Mouse (Mus musculus): ENCODE data around the gene Retreg1. TPM values are rescaled to one million over a fixed set of nuclear protein-coding genes. Genes with fewer than 3 reads are reported as not detected.

Gene Retreg1
- total RNA-seq, 2 experiments from 2014 or later: 294 to 314 TPM

DNA sequence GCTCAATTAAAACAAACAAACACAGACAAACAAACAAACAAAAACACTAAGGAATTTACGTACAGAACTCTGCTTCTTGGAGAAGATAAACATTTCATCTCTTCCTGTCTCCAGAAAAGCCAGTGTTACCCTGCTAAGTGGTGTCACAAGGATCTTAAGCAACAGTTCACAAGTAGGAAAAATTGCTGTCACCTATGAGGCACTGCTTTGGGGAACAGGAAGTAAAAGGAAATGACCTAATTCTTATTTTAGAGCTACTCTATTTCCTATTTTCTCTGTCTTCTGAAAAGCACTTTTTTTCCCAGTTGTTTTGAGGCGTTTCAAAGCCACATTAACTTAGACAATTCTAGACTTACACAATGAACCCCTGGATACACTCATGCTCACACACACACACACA is 12.6 kb upstream of the Retreg1 start:
- no peak for DNase-seq

DNA sequence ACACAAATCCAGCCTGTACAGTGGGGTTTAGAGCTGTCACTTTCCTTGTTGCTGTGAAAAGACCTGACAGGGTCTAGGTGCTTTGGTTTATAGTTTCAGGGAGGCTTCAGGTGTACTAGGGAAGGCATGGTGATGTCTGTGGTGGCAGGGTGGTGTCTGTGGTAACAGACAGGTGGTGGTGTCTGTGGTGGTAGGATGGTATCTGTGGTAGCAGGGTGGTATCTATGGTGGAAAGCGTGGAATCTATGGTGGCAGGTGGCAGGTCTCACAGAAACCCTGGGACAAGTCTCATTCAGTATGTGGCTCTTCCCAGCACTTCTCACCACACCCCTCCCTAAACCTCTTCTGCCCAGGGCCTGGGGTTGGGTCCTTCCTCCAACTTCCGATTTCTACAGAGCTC is 8.7 kb upstream of the Retreg1 start:
- no peak for DNase-seq

DNA sequence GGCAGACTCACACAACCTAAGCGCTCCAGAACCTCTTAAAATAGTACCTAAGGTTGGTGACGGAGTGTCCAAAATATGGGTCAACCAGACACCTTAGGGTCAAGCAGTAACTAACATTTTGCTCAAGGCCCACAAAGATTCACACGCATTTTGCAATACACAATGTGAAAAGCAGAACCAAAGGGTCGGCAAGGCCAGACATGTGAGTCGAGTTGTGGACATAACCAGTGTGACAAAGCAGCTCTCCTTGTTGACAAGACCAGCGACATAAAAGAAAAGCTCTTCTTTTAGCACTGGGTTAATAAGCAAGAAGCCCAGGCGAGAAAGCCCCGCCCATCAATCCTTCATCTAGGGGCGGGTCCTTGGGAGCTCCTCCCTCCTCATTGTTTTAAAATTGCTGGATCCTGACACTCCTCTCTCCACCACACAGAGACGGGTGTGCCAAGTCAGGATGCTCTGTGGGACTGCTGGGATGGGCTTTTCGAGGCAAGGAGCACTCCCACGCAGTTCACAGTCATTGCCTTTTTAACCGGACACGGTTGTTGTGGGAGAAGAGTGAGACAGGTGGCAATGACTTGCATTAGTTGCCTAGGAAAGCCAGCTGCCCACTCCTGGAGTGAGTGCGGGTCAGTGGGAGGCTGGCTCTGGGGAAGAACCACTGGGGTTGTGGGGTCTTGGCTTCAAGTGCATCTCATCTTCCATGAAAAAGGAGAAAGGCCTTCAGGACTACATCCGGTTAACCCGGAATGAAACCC is 7.9 kb upstream of the Retreg1 start:
- no peak for DNase-seq

DNA sequence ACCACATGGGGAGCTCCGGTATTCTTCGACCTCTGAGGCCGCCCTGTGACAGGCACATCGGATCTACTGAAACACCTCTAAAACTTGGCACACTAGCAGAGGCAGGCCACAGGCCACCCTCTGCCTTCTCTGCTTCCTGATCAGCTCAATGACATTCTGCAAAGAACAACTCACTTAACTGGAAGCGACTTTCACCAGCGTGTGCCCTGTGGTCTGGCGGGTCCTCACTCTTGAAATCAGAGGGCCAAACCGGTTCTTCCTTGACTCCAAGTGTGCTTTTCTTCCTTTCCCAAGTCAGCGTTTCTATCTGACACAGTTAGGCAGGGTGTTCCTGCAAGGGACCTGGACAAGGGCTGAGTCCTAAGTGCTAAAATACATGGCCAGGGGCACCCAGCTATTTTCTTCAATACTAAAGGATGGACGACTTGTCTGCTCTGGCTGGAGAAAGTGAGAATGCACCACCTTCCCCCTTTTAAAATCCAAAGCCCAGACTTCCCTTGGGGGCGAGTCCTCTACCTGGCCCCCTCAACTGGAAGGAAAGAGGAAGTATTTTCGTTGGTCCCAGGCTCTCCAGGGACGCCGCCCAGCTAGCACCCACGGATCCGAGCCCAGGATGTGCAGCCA is 406 bp upstream of the Retreg1 start:
- no peak for DNase-seq

DNA sequence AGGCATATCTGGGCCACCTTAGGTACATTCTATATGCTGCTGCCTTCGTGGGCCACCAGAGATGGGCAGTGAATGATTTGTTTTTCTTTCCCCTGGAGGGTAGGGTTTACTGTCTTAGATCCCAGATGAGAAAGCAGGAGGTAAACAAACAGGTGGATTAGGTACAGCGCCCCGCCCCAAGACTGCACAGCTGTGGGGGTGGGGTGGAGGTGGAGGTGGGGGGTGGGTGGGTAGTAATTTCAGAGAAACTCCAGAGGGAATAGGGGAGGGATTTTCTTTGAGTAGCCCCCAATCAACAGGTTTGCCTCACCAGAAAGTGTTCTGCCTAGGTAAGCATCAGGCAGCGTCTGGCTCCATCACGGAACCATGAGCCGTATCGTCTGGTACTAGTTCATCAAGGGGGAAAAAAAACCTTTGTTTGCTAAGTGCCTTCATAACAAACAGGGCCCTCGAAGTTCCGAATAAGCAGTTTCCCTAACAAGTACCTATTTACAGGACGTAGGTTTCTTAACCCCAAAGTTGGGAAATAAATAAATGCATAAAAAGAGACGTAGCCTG is 1.1 kb downstream of the Retreg1 start:
- DNase-seq: no peak

DNA sequence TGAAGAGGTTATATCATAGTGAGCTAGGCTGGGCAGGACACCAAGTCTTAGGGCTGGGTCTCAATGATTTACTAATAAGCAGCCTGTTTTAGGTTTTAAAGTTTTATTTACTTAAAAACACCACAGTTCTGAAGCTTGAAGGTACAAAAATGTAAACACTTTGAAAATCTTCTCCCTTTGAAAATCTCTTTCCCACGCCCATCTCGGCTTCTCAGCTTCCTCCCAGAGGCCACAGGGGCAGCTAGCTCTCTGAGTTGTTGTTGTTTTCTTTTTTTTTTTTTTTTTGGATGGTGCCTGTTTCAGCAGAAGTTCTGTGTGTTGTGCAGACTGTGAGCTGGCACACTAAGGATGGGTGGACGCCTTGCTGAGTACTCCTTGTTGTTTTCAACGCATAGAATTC is 1.8 kb downstream of the Retreg1 start:
- no peak for DNase-seq

DNA sequence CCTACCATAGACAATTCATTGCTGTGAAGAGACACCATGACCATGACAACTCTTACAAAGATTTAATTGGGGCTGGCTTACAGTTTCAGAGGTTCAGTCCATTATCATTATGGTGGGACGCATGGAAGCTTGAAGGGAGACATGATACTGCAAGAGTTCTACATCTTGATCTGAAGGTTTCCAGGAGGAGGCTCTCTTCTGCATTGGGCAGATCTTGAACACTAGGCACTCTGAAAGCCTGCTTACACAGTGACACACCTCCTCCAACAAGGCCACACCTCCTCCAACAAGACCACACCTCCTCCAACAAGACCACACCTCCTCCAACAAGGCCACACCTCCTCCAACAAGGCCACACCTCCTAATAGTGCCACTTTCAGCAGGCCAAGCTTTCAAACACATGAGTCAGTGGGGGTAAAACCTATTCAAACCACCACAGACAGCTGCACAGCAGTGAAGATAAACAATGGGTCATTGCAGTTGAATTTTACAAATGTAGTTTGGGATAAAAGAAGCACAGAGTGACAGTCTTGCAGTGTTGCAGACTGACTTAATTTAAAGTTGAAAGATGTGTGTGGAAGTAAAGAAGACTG is 4.7 kb downstream of the Retreg1 start:
- no peak for DNase-seq

DNA sequence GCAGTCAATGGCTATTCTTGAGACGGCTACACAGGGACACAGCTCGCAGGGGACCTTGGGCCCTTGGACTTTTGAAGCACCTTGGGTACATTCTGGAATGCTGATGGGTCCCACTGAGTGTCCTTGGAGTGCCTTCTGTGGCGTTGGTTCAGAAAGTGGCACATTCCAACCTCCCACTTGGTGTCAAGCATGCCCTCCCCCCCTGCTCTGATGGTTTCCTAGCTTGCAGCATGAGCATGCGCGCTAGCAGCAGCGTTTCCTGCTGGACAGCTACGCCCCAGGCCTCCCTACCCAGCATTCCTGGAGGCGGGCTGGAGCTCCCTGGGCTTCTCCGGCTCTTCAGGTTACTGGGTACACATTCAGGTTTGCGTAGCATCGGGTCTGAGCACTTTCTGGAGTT is 7.6 kb downstream of the Retreg1 start:
- DNase-seq: no peak

DNA sequence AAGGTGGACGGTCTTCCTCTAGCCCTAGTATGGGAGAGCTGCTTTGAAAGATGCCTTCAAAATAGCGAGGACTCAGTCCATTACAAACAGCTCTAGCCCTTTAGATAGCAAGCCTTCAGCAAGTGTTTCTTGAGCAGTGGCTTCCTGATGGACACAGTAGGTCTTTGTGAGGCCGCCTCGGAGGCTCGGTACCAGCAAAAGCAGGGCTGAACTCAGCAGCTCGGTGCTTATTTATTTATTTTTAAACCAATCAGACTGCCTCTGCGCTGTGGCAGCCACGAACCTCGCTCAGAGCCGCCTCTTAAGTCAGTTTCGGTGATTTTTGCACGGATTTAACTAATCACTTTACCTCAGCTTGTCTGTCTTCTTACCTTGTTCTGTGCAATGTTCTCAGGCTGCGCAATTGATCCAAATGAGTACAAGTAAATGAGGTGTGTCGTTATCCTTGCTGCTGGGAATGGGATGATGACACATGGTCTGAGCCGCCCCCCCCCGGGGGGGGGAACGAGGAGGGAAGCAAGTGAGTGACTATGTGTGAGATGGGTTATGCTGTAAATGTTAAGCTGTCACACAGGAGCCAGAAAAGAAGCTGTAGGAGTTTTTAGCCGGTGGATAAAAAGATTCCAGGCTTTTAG is 11.4 kb downstream of the Retreg1 start:
- DNase-seq: no peak

DNA sequence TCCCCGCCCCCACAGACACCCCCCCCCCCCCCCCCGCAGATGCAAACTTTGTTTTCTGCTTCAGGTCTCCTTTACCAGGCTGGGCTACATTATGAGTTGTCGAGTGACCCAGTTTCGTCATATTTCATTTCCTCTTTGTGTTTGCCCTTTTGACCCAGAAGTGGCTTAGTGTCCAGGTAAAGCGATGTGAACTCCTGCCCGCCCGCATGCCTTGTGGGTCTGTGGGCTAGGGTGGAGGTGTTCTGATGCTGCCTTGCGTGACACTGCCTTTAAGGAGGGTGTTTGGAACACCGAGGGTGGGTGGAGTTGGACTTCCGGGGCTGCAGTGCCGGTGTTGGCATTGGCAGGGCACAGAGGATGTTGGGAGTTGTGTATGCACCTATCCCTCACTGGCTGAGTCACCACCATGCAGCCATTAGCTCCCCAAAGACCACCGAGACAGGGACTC is 15.7 kb downstream of the Retreg1 start:
- no peak for DNase-seq

DNA sequence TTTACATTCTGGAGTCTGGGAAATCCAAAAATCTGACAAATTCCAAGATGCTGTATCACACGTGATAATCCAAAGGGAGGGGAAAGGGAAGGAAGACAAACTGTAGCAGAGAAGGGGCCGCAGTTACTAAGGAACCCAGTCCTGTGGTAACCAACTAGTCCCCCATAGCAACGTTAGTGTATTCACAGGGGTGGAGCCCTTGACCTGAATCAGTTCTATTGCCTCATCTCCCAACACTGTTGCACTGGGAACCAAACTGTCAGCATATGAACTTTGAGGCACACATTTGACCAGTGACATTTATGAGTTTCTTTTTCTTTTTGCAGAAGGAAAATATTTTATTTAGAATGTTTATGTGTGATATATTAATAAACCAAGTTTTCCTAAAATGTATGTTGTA is 16.5 kb downstream of the Retreg1 start:
- no peak for DNase-seq

DNA sequence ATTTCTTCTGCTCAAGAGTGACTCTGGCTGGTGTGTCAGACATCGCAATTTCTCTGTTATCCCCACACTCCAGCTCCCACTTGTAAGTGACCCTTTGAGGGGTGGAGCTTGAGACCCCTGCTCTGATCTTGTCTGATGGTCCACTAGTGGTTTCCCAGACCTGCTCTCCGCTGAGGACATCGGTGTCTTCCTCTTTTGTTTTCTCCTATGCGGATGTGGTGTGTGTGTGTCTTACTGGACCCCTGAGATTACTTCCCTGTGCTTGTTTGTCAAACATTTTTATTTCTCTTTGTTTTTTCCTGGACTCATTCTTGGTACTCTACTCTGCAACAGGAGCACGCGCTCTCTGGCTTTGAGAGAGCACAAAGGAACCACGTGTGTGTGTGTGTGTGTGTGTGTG is 18.9 kb downstream of the Retreg1 start:
- no peak for DNase-seq

DNA sequence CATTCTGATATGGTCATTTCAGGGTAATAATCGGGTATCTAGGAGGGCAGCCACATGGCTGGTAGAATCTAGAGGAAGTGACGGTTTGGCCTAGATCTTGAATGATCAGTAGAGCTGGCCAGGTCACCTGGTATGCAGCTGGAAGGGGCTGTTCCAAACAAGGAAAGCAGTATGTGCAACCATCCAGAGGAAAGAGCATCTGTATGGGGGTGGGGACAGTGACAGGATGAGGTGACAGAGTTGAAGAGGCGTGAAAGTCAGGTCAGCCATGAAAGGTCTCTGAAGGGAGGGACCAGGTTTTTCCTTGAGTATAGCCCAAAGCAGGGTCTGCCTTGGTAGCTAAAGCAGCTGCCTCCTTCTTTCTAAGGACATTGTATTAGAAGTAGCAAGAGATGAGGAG is 22.6 kb downstream of the Retreg1 start:
- no peak for DNase-seq

DNA sequence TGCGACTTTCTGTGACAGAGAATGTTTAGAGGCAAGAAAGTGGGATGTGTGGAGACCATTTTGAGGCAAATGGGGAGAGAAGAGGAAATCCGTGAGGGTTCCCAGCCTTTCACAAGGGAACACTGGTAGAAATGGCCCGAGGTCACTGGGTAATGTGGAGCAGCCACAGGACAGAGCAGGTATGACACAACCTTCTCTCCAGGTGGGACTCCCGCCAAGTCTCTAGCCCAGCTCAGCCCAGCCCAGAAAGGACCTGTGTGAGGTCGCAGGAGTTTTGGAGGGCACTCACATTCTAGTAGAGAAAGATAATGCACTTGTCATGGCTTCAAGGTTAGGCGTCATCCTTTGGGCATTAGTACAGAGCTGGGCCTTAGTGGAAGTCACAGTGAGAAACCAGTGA is 23.1 kb downstream of the Retreg1 start:
- peak in 1 of 2 experiments; percentile 11 for DNase-seq

DNA sequence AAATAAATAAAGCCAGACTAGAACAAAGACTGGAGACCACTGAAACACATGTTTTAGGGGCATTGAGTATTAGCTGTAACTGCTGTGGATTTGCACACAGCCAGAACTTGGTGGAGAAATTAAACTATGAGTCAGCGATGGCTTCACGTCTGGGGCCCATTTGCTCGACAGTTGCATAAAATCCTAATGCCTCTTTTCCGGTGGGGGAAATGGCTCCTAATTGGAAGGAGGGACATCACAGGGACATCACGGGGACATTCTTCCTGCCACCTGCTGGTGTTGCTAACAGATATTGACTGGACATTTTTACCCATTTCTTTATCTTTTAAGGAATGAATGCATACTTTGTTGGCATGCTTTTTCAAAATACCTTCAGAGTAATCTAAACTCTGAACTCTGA is 26.1 kb downstream of the Retreg1 start:
- DNase-seq: no peak

DNA sequence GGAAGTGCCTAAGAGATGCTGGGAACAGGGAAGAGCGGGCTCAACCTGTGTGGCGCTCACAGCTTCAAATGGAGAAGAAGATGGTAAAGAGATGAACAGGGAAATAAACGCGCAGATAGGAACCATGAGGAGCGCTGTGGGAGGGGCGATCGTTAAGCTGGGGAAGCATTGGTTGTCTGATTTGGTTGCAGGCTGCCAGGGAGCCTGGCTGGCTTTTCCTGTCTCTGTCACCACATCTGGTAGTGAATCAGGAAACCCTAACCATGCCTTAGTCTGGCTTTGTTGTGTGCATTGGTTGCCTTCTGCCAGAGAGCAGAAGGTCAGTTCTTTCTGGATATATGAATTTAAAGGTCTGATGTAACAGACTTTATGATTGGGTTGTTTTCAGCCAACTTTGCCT is 28.5 kb downstream of the Retreg1 start:
- no peak for DNase-seq

DNA sequence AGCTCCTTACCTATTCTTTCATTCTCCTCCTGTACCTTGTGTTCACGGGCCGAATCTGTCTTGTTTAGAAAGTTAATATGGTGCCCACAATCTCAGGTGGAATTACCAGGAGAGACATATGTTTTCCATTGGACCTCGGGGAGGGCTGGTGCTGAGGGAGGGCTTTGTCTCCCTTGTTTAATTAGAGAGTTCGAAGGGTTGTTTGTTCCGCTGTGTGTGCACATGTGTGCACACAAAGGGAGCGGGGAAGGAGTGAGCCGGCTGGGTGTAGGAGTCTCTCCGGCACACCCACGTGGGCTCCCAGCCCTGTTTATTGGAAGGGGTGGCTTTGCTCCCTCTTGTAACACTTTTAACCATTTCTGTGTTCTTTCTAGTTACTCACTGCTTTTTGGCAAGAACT is 29.1 kb downstream of the Retreg1 start:
- DNase-seq: no peak

DNA sequence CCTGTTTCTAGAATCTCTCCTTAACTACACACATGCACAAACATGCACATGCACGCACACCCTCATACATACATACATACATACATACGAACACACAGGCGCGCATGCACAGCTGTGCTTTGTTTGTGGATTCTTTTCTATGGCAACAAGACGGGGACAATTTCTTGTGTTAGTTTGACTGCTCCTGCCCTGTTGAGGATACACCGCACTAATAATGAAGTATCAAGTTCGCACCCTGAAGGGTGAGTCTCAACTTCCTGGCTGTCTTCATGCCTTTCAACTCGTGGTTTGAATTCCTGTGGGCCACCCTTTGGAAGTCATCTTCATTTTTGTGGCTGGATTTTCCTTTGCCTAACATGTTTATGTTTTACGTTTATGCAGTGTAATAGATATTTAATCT is 29.7 kb downstream of the Retreg1 start:
- DNase-seq: no peak

DNA sequence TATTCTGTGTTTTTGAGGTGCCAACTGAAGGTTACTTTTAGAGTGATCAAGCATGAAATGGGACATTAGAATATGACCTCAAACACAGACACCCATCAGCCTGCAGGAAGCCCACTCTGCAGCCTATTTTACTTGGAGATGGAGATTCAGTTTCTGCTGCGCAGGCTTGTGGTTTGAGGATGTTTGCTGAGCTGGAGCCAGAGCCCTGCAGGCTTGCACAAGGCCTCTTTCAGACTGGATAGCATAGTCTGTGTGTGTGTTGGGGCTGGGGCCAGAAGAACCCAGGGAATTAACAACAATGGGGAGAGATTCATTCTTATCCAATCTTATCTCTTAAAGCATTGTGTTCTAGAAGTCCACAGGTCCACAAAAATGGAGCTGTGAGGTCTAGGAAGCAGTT is 30.6 kb downstream of the Retreg1 start:
- DNase-seq: no peak

DNA sequence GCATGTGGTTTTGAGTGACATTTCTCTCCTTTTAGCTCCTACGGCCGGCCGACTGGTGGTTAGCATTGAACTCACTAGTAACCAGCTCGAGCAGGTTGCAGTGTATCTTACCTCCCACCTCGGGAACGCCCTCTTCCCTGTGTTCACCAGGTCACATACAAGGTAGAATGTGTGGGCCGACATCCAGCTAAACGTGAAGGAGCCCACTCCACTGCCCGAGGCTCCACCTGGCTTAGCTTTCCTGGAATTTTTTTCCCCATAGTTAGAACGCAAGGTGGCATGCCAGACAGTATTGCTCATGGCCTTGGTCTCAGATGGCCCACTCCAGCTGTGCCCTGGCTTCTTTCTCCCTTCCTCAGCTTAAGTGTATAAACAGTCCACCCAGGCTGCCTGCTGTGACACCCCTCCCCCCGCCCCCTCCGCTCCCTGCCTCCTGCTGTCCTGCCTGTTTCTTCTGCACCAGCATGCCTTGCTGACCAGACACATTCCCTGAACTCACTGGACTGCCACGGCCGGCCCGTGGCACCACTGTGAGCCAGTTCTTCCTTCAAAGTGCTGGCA is 33.7 kb downstream of the Retreg1 start:
- no peak for DNase-seq

DNA sequence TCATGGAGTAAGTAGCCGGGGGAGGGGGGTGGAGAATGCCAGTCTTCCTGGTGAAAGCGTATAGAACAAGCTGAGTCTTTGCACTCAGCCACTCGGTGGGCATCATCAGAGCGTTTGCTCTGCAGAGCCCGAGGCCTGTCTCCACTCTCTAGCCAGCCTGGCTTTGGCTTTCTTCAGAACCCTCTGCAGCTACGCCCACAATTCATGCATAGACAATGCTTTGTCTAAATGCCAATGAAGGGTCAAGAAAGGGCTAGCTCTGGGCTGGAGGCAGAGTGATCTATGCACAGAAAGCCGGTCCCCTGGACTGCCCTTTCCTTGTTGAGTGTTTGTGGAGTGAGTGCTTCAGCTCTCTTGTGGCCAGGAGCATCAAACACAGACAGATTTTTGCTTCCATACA is 34.8 kb downstream of the Retreg1 start:
- no peak for DNase-seq

DNA sequence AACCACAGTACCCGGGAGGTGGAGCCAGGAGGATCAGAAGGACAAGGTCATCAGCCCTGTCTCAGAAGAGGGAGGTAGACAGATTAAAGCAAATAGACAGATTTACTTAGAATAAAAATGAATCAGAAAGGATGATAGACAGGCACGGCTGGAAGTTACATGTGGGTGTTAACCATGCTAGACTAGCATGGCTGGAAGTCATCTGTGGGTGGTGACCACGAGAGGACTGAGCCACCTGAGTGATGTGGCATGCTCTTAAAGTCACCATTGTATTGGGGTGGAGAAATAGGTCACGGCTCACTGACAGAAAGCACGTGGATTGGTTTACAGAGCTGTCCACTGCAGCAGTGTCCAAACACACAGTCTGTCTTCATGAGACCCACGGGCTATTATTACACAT is 36.2 kb downstream of the Retreg1 start:
- DNase-seq: no peak

DNA sequence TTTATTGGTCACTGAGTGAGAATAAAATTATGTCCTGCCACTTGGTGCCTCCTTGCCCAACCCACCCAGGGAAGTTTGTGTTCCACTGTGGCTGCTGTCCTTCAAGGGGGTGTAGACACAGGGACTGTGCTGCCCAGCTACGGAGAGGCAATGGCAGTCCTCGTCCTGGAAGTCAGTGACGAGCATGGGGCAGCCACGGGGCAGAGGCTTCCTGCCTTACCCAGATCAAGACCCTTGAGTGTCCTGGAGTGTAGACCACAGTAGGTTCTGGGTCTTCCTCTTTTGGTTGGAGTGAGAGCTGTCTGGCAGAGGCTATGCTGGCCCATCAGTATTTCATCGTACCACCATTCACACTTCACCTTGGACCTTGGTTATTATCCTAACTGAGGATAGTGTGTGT is 37.2 kb downstream of the Retreg1 start:
- DNase-seq: no peak
